Mouse (Mus musculus): ENCODE results near the gene Aldh1a1. TPM values are rescaled to one million over a fixed set of nuclear protein-coding genes. Genes with fewer than 3 reads are reported as not detected.

The Aldh1a1 gene
- polyA plus RNA-seq, 1 experiment from 2014 or later, result 23.5 TPM

DNA sequence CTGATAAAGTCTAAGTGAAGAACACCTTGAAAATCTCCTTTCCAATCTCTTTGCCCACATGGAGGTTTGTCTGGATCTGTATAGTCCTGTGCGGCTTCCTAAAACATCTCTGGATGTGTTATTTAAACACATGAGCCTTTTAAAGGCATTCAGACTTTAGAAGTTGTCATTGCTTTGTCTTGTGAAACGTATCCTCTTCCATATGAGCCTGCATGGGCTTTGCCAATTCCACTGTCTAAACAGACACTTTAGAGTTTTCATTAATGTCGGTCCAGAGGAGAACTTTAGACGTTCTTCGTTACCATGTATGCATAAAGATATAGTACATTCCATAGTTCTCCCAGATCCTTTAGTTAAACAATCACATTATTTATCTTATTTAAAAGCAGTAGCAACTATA lies 84.9 kb downstream of the Aldh1a1 start:
- Histone ChIP-seq H3K4me1 (ENCODE audit: control insufficient read depth, insufficient read depth, low read length) (no peaks in the 10 kb centered on the region), H3K4me3 (ENCODE audit: low read depth, low read length) (no peak overlapping the region), H3K27ac (replicated peaks; ENCODE audit: low read depth, low read length) (no peak overlapping the region), H3K4me2 (ENCODE audit: low read depth, low read length) (no peak overlapping the region), H3K27me3 (ENCODE audit: control insufficient read depth, insufficient read depth, low read length) (no peaks in the 10 kb centered on the region), H3K9ac (replicated peaks; ENCODE audit: low read length) (no peak overlapping the region), H3K9me3 (replicated peaks; ENCODE audit: control insufficient read depth, low read length) (no peaks in the 10 kb centered on the region), H3K36me3 (replicated peaks; ENCODE audit: control insufficient read depth, insufficient read depth, low read depth, low read length) (no peaks in the 10 kb centered on the region)
- no peak for ATAC-seq (replicated peaks; ENCODE audit: insufficient number of reproducible peaks, low FRiP score, low TSS enrichment, low read depth)
- DNase-seq (ENCODE audit: low spot score), result no peak
- WGBS, result 80% methylated on average over 5 of the region's 5 CpGs

DNA sequence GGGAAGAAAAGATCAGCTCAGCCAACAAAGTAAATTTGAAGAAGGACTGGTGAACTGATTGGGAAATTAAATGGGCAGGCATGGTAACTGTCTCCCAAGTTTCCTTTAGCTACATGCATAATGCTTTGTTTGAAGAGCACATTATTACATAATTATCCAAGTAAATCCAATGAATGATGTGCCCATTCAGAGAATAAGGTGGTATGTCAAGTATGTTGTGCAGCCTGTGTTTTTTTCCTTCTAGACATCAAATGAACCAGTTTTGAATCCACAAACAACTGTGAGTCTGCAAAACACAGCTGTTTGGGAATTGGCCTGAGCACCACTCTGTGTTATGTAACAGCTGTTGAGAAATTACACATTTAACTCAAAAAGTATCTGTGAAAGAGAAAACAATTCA lies 107.4 kb downstream of the Aldh1a1 start:
- H3K36me3 ChIP-seq (replicated peaks; ENCODE audit: control insufficient read depth, insufficient read depth, low read depth, low read length), result no peaks in the 10 kb centered on the region
- DNase-seq (ENCODE audit: low spot score) (no peak), ATAC-seq (replicated peaks; ENCODE audit: insufficient number of reproducible peaks, low FRiP score, low TSS enrichment, low read depth) (no peak)
- no peaks in the 10 kb centered on the region for H3K9me3 ChIP-seq (replicated peaks; ENCODE audit: control insufficient read depth, low read length)
- H3K4me1 ChIP-seq (ENCODE audit: control insufficient read depth, insufficient read depth, low read length), result no peaks in the 10 kb centered on the region
- no peak overlapping the region for H3K27ac ChIP-seq (replicated peaks; ENCODE audit: low read depth, low read length)
- no peak overlapping the region for H3K9ac ChIP-seq (replicated peaks; ENCODE audit: low read length)
- H3K4me2 ChIP-seq (ENCODE audit: low read depth, low read length), result no peak overlapping the region
- no peaks in the 10 kb centered on the region for H3K27me3 ChIP-seq (ENCODE audit: control insufficient read depth, insufficient read depth, low read length)
- no peak overlapping the region for H3K4me3 ChIP-seq (ENCODE audit: low read depth, low read length)

DNA sequence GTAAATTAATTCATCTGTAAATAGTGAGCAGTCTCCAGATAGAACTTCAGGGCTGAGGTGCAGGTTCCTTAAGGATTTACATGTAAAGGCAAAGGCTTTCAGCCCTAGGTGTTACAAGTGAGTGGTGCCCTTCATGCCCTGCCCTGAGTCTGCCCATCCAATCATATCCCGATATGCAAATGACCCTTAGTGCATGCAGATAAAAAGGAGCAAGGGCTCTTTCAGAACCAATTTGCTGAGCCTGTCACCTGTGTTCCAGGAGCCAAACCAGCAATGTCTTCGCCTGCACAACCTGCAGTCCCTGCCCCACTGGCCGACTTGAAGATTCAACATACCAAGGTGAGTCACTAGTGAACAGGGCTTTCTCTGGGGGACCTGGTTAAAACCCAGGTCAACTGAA lies 109.2 kb downstream of the Aldh1a1 start:
- Histone ChIP-seq H3K4me3 (ENCODE audit: low read depth, low read length) (no peak overlapping the region), H3K4me2 (ENCODE audit: low read depth, low read length) (no peak overlapping the region), H3K36me3 (replicated peaks; ENCODE audit: control insufficient read depth, insufficient read depth, low read depth, low read length) (no peaks in the 10 kb centered on the region), H3K9ac (replicated peaks; ENCODE audit: low read length) (no peak overlapping the region), H3K27me3 (ENCODE audit: control insufficient read depth, insufficient read depth, low read length) (no peaks in the 10 kb centered on the region), H3K27ac (replicated peaks; ENCODE audit: low read depth, low read length) (no peak overlapping the region), H3K9me3 (replicated peaks; ENCODE audit: control insufficient read depth, low read length) (no peaks in the 10 kb centered on the region), H3K4me1 (ENCODE audit: control insufficient read depth, insufficient read depth, low read length) (no peaks in the 10 kb centered on the region)
- DNase-seq (ENCODE audit: low spot score) (peak; percentile 18), ATAC-seq (replicated peaks; ENCODE audit: insufficient number of reproducible peaks, low FRiP score, low TSS enrichment, low read depth) (no peak; the same call in 1 of the 2 replicates)
- 71% methylated on average over 3 of the region's 3 CpGs for WGBS

DNA sequence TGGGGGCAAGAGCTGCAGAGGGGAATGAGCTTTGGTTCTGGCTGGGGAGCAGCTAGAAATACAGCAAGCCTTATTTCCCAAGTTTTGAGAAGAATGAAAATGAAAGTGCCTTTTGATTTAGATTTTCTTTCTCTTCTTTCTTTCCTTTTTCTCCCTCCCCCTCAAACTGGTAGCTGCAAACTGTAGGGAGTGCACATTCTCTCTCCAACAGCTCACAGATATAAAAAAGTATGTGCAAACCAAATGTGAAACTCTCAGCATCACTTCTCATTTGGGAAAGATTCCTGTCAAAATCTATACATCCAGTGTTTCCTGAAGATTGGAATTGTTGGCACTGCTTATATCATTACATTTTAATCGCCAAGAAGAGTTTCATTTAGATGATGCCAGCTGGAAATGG lies 110.7 kb downstream of the Aldh1a1 start:
- Histone ChIP-seq H3K9me3 (replicated peaks; ENCODE audit: control insufficient read depth, low read length) (no peaks in the 10 kb centered on the region), H3K36me3 (replicated peaks; ENCODE audit: control insufficient read depth, insufficient read depth, low read depth, low read length) (no peaks in the 10 kb centered on the region), H3K9ac (replicated peaks; ENCODE audit: low read length) (no peak overlapping the region), H3K4me2 (ENCODE audit: low read depth, low read length) (no peak overlapping the region), H3K27me3 (ENCODE audit: control insufficient read depth, insufficient read depth, low read length) (no peaks in the 10 kb centered on the region), H3K4me3 (ENCODE audit: low read depth, low read length) (no peak overlapping the region), H3K4me1 (ENCODE audit: control insufficient read depth, insufficient read depth, low read length) (no peaks in the 10 kb centered on the region), H3K27ac (replicated peaks; ENCODE audit: low read depth, low read length) (no peak overlapping the region)
- ATAC-seq (replicated peaks; ENCODE audit: insufficient number of reproducible peaks, low FRiP score, low TSS enrichment, low read depth) (no peak), DNase-seq (ENCODE audit: low spot score) (no peak)
- WGBS, result 83% methylated on average over 1 of the region's 1 CpGs

DNA sequence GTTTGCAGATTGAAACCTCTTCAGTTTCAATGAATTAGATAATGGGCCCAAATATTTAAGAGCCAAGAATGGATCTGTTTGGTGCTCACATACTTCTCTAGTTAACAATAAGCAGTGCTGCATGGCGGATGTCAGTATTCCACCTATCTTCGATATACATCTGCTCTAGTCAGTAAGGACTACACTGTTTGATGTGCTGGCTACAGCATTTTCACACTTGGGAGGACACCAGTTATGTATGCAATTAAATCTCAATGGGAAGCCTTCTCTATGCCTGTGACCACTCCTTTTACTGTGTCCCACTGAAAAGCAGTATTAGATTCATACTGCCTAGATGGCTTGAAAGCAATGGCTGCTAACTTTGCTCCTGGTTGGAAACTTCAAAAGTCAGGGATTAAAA lies 111.4 kb downstream of the Aldh1a1 start:
- ATAC-seq (replicated peaks; ENCODE audit: insufficient number of reproducible peaks, low FRiP score, low TSS enrichment, low read depth) (no peak), DNase-seq (ENCODE audit: low spot score) (no peak)
- Histone ChIP-seq H3K4me2 (ENCODE audit: low read depth, low read length) (no peak overlapping the region), H3K27me3 (ENCODE audit: control insufficient read depth, insufficient read depth, low read length) (no peaks in the 10 kb centered on the region), H3K36me3 (replicated peaks; ENCODE audit: control insufficient read depth, insufficient read depth, low read depth, low read length) (no peaks in the 10 kb centered on the region), H3K27ac (replicated peaks; ENCODE audit: low read depth, low read length) (no peak overlapping the region), H3K9me3 (replicated peaks; ENCODE audit: control insufficient read depth, low read length) (no peaks in the 10 kb centered on the region), H3K4me1 (ENCODE audit: control insufficient read depth, insufficient read depth, low read length) (no peaks in the 10 kb centered on the region), H3K4me3 (ENCODE audit: low read depth, low read length) (no peak overlapping the region), H3K9ac (replicated peaks; ENCODE audit: low read length) (no peak overlapping the region)
- WGBS, result 86% methylated on average over 2 of the region's 2 CpGs

DNA sequence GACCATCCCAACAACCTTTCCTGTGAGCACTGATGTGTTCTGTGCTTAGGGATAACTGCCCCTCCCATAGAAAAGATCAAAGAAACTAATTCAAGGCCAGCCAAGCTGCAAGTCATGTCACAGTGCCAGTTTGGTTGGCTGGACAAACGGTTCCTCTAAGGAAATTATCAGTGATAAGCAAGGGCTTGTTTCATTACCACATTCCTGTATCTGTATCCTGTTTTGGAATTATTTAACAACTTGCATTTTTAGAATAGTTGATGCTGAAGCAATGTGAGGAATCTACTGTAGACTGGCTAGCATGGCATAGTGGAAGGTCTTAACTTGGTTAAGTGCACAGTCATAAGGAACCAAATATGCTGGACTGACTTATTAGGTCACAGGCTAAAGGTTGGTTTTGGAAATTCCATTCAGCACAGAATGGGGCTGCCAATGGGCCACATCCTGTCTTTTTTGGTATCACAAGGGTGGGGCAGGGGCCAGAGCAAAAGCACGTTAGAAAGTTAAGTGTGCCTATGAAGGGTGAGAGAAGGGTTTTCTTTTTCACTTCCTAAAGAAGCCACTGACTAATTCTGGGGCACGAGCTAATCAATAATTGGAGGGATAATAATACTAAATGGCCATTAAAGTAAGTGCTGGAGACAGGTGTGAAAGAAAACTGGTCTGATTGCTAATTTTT lies 121.9 kb downstream of the Aldh1a1 start:
- H3K9me3 ChIP-seq (replicated peaks; ENCODE audit: control insufficient read depth, low read length), result no peaks in the 10 kb centered on the region
- no peaks in the 10 kb centered on the region for H3K27me3 ChIP-seq (ENCODE audit: control insufficient read depth, insufficient read depth, low read length)
- H3K4me1 ChIP-seq (ENCODE audit: control insufficient read depth, insufficient read depth, low read length), result no peaks in the 10 kb centered on the region
- H3K27ac ChIP-seq (replicated peaks; ENCODE audit: low read depth, low read length), result no peak overlapping the region
- H3K4me3 ChIP-seq (ENCODE audit: low read depth, low read length), result no peak overlapping the region
- DNase-seq (ENCODE audit: low spot score) (no peak), ATAC-seq (replicated peaks; ENCODE audit: insufficient number of reproducible peaks, low FRiP score, low TSS enrichment, low read depth) (no peak)
- H3K4me2 ChIP-seq (ENCODE audit: low read depth, low read length), result no peak overlapping the region
- no peak overlapping the region for H3K9ac ChIP-seq (replicated peaks; ENCODE audit: low read length)
- WGBS, result 72% methylated on average over 3 of the region's 3 CpGs
- no peaks in the 10 kb centered on the region for H3K36me3 ChIP-seq (replicated peaks; ENCODE audit: control insufficient read depth, insufficient read depth, low read depth, low read length)

DNA sequence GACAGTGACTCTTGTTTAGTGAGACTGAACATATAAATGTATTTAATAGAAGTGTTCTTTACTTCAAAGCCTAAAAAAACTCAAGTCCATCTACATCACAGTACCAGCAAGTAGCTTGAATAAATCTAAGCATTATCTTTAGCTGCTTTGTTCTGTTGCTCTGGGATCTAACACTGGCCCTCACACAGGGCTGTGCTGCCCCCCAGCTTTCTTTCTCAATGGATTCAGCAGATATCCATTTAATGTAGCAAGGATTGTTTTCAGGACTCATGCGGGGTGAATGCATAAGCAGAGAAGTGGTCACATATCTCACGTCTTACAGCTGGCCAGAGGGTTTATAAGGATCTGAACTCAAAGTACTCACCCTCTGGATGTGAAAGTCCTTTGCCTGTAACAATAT lies 129.9 kb downstream of the Aldh1a1 start:
- Histone ChIP-seq H3K9me3 (replicated peaks; ENCODE audit: control insufficient read depth, low read length) (no peaks in the 10 kb centered on the region), H3K27me3 (ENCODE audit: control insufficient read depth, insufficient read depth, low read length) (no peaks in the 10 kb centered on the region), H3K4me3 (ENCODE audit: low read depth, low read length) (no peak overlapping the region), H3K4me2 (ENCODE audit: low read depth, low read length) (no peak overlapping the region), H3K9ac (replicated peaks; ENCODE audit: low read length) (no peak overlapping the region), H3K27ac (replicated peaks; ENCODE audit: low read depth, low read length) (no peak overlapping the region), H3K4me1 (ENCODE audit: control insufficient read depth, insufficient read depth, low read length) (no peaks in the 10 kb centered on the region), H3K36me3 (replicated peaks; ENCODE audit: control insufficient read depth, insufficient read depth, low read depth, low read length) (no peaks in the 10 kb centered on the region)
- 71% methylated on average over 2 of the region's 2 CpGs for WGBS
- ATAC-seq (replicated peaks; ENCODE audit: insufficient number of reproducible peaks, low FRiP score, low TSS enrichment, low read depth) (no peak), DNase-seq (ENCODE audit: low spot score) (no peak)

DNA sequence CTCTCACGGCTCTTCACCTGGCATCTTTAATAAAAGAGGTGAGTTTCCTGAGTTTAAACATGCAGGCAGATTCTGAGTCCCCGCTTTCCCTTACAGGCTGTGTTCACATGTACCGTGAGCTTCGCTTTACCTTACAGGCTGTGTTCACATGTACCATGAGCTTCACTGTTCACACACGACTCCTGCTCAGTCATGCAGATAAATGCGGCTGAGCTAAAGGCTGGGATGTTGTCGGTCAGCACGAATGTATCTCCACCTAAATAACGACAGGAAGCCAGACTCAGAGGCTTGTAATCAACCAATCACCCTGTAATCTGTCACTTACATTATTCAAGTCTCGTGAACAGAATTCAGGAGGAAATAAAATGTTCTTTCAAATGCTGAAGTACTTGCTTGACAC lies 130.9 kb downstream of the Aldh1a1 start:
- no peak for ATAC-seq (replicated peaks; ENCODE audit: insufficient number of reproducible peaks, low FRiP score, low TSS enrichment, low read depth)
- 70% methylated on average over 10 of the region's 10 CpGs for WGBS

More for the DNA sequence above, 130.9 kb downstream of the Aldh1a1 start:
- no peak overlapping the region for H3K27ac ChIP-seq (replicated peaks; ENCODE audit: low read depth, low read length)
- no peaks in the 10 kb centered on the region for H3K36me3 ChIP-seq (replicated peaks; ENCODE audit: control insufficient read depth, insufficient read depth, low read depth, low read length)
- no peak overlapping the region for H3K9ac ChIP-seq (replicated peaks; ENCODE audit: low read length)
- H3K9me3 ChIP-seq (replicated peaks; ENCODE audit: control insufficient read depth, low read length), result no peaks in the 10 kb centered on the region
- no peak overlapping the region for H3K4me2 ChIP-seq (ENCODE audit: low read depth, low read length)
- no peak for DNase-seq (ENCODE audit: low spot score)
- no peaks in the 10 kb centered on the region for H3K27me3 ChIP-seq (ENCODE audit: control insufficient read depth, insufficient read depth, low read length)
- H3K4me1 ChIP-seq (ENCODE audit: control insufficient read depth, insufficient read depth, low read length), result no peaks in the 10 kb centered on the region
- no peak overlapping the region for H3K4me3 ChIP-seq (ENCODE audit: low read depth, low read length)

All from embryonic facial prominence, embryonic 11.5 days (tissue).